Mouse (Mus musculus): ENCODE data around the gene Fmo6. TPM values are rescaled to one million over a fixed set of nuclear protein-coding genes. Genes with fewer than 3 reads are reported as not detected.

Fmo6 gene
- total RNA-seq, 1 experiment: not detected

DNA sequence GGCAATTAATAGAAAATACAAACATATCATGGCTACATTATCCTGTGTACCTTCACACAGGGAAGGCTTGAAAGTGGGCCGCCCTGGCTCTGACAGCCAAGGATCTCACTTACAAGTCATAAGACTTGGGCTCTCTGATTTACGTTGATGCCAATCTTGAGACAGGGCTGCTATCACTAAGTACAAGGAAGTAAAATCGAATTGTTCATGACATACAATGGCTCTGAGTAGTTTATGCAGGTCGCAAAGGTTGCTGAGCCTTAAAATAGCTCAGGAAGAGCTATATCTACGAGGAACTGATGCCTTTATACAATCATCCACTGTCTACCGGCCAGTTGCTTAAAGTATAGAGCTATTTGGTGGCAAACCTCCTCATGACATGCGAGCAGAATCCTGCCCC is 66.3 kb downstream of the Fmo6 start:
- no peaks in the 10 kb centered on the region for H3K9me3 ChIP-seq (ENCODE audit: control insufficient read depth, insufficient read depth, low read depth, low read length)
- TF ChIP-seq HCFC1 (IDR thresholded peaks at IDR 0.05; ENCODE audit: borderline replicate concordance, insufficient read depth, low read length) (no peak), MAFK (IDR thresholded peaks at IDR 0.05; ENCODE audit: insufficient read depth, low read depth, low read length) (no peak), ZNF384 (IDR thresholded peaks at IDR 0.05; ENCODE audit: low read depth, low read length) (no peak), ZC3H11A (IDR thresholded peaks at IDR 0.05; ENCODE audit: borderline replicate concordance, low read depth, low read length) (no peak), CHD2 (IDR thresholded peaks at IDR 0.05; ENCODE audit: low read depth, low read length) (no peak)
- H3K4me1 ChIP-seq (ENCODE audit: control insufficient read depth in 2 of 2, insufficient read depth in 2 of 2, low read length in 2 of 2, poor library complexity in 1 of 2): no peaks in the 10 kb centered on the region
- no peak overlapping the region for H3K4me3 ChIP-seq (ENCODE audit: insufficient read depth in 1 of 2, low read depth in 1 of 2, low read length in 2 of 2, poor library complexity in 1 of 2, severe bottlenecking in 1 of 2)
- in situ Hi-C loops (cut with MboI; ENCODE audit: low sequenced_read_pairs in 2 of 2, unreplicated experiment in 2 of 2): no loop called here
- no peaks in the 10 kb centered on the region for H3K36me3 ChIP-seq (ENCODE audit: control insufficient read depth, insufficient read depth, low read length, poor library complexity, severe bottlenecking)
- H3K9ac ChIP-seq (ENCODE audit: insufficient read depth, low read depth, low read length, poor library complexity, severe bottlenecking): no peak overlapping the region
- no peak for DNase-seq (ENCODE audit: low read depth, low spot score)
- no peak overlapping the region for H3K27ac ChIP-seq (ENCODE audit: insufficient read depth, low read depth, low read length, poor library complexity, severe bottlenecking)

DNA sequence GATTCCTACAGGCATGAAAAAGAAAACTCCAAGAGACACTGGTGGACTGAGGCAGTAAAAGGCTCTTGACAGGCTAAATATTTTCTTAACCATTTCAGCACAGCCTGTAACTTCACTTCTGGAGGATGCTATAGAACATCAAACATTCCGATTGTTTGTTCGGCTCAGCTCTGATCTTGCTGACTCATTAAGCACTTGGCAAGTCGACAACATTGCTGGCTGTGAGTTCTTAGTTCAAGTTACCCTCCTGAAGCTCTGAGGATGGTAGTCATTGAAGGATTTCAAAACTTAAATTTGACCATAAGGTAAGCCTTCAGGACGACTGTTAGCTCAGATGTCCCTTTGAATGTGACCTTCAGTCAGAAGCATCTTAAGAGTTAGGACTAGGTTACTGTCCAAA is 69.9 kb downstream of the Fmo6 start:
- no peaks in the 10 kb centered on the region for H3K36me3 ChIP-seq (ENCODE audit: control insufficient read depth, insufficient read depth, low read length, poor library complexity, severe bottlenecking)
- H3K9me3 ChIP-seq (ENCODE audit: control insufficient read depth, insufficient read depth, low read depth, low read length): no peaks in the 10 kb centered on the region
- TF ChIP-seq HCFC1 (IDR thresholded peaks at IDR 0.05; ENCODE audit: borderline replicate concordance, insufficient read depth, low read length) (no peak), ZNF384 (IDR thresholded peaks at IDR 0.05; ENCODE audit: low read depth, low read length) (no peak), CHD2 (IDR thresholded peaks at IDR 0.05; ENCODE audit: low read depth, low read length) (no peak), MAFK (IDR thresholded peaks at IDR 0.05; ENCODE audit: insufficient read depth, low read depth, low read length) (no peak), ZC3H11A (IDR thresholded peaks at IDR 0.05; ENCODE audit: borderline replicate concordance, low read depth, low read length) (no peak)
- no peak overlapping the region for H3K27ac ChIP-seq (ENCODE audit: insufficient read depth, low read depth, low read length, poor library complexity, severe bottlenecking)
- H3K4me3 ChIP-seq (ENCODE audit: insufficient read depth in 1 of 2, low read depth in 1 of 2, low read length in 2 of 2, poor library complexity in 1 of 2, severe bottlenecking in 1 of 2): no peak overlapping the region
- in situ Hi-C loops (cut with MboI; ENCODE audit: low sequenced_read_pairs in 2 of 2, unreplicated experiment in 2 of 2): no loop called here
- H3K4me1 ChIP-seq (ENCODE audit: control insufficient read depth in 2 of 2, insufficient read depth in 2 of 2, low read length in 2 of 2, poor library complexity in 1 of 2): no peaks in the 10 kb centered on the region
- DNase-seq (ENCODE audit: low read depth, low spot score): no peak
- H3K9ac ChIP-seq (ENCODE audit: insufficient read depth, low read depth, low read length, poor library complexity, severe bottlenecking): no peak overlapping the region

Other genes with a start within 250 kb of the Fmo6 start
- gene Prrc2c, start 197.0 kb downstream of the Fmo6 start, total RNA-seq (2012; rRNA removed): 152 and 164 TPM in 2 replicates
- gene Fmo4, start 123.5 kb downstream of the Fmo6 start, total RNA-seq (2012; rRNA removed): not detected in 2 replicates
- gene Fmo1, start 70.9 kb downstream of the Fmo6 start, total RNA-seq (2012; rRNA removed): 0.36 TPM in 1 of 2 replicates, not detected in the other
- gene Fmo2, start 38.8 kb downstream of the Fmo6 start, total RNA-seq (2012; rRNA removed): not detected in 2 replicates
- not detected in 2 replicates for gene Fmo3, start 47.0 kb upstream of the Fmo6 start, total RNA-seq (2012; rRNA removed)
- not detected in 2 replicates for gene Mroh9, start 148.2 kb upstream of the Fmo6 start, total RNA-seq (2012; rRNA removed)